Mouse (Mus musculus) brain, embryonic 14.5 days (tissue): ENCODE results near the gene Kalrn. TPM values are rescaled to one million over a fixed set of nuclear protein-coding genes. Genes with fewer than 3 reads are reported as not detected.

Source experiments
- DNase-seq: peaks from one replicate; pipeline ENCODE4 v3.0.0-alpha.2; 2011; ENCODE audit warnings: low read depth
- CTCF ChIP-seq: fragments of 200-500 bp; IDR thresholded peaks from 2 replicates; pipeline ENCODE4 v1.5.1; 2012; ENCODE audit warnings: inconsistent platforms, mild to moderate bottlenecking, moderate library complexity, borderline replicate concordance; ENCODE audit not compliant: insufficient read depth, insufficient read length; ENCODE audit errors: extremely low read depth
- POLR2A ChIP-seq: fragments of 200-500 bp; IDR thresholded peaks from 2 replicates; pipeline ENCODE4 v1.6.1; 2012; ENCODE audit warnings: mild to moderate bottlenecking, inconsistent platforms, borderline replicate concordance; ENCODE audit not compliant: poor library complexity, insufficient read depth, insufficient read length, severe bottlenecking; ENCODE audit errors: extremely low read depth
- polyA plus RNA-seq: library from polyadenylated mRNA; depleted of rRNA; stranded (reverse); fragments of >200 nt; gene quantifications from 2 replicates; pipeline ENCODE4 v1.2.3, GENCODE M21; 2012

The Kalrn gene
- polyA plus RNA-seq, 1 experiment = 52.2 TPM

- DNase-seq = no peak
- TF ChIP-seq CTCF = no peak
- TF ChIP-seq POLR2A = no peak
Measured at GRCm38 (mm10) chr16:34320023-34320800, 253.1 kb downstream of the Kalrn start.

DNA sequence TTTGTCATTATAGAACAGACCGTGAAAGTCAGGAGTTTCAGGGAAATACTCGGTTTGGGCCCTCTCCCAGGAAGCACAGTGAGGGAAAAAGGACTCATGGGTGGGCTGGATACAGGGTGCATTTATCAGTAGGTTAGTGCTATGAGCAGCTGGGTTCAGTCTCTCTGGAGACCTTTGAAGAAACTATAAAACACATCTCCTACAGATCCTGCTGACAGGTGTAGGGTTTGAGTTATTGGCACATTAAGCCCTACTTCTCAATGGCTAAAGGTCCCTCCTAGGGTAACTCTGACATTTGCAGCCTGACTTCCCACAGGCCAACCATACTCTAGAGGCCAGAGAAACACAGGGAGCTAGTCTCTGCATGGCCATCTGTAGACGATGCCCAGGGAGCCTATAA, 256.2 kb downstream of the Kalrn start:
- TF ChIP-seq CTCF = no peak
- no peak for TF ChIP-seq POLR2A
- no peak for DNase-seq

DNA sequence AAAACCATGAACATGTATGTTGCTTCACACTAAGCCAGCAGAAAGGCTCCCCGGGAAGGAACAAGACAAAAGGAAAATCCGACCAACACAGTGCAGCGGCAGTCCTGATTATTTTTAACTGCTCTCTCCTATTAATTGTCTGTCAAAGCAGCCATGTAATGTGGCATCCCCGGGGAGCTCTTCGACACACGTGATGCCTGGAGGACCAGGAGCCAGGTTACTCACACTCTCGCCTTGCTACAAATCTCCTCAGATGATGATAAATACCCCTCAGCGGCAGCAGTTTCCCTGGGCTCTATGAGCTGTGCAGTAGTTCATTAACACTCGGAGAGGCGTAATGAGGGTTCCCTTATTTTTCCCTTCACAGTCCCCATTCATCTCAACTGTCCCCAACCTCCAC, 257.1 kb downstream of the Kalrn start:
- peak; percentile 85 for DNase-seq
- TF ChIP-seq CTCF = no peak
- no peak for TF ChIP-seq POLR2A

GRCm38 (mm10) chr16:34314071-34314470, 259.3 kb downstream of the Kalrn start:
- no peak for TF ChIP-seq POLR2A
- TF ChIP-seq CTCF = no peak
- DNase-seq = no peak

DNA sequence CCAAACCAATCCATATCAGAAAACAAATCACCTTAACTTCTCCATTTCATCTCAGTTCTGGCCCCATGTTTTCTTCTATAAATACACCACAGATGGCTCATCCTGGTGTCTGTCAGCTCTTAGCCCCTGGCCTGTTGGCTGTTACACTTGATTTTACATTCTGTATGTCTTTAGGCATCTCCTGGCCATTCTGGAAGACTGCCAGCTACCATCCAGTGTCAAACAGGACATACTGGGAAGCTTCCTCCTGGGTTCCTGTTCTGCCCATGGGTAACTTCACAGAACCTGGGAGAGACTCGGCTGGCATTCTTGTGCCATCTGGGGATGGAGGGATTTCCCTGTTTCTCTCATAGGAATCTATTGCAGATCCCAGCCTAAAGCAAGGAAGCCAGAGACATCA, 261.8 kb downstream of the Kalrn start:
- no peak for TF ChIP-seq POLR2A
- TF ChIP-seq CTCF = no peak
- DNase-seq = peak; percentile 55

GRCm38 (mm10) chr16:34310363-34310762, 263.0 kb downstream of the Kalrn start:
- no peak for TF ChIP-seq POLR2A
- no peak for TF ChIP-seq CTCF
- no peak for DNase-seq

- TF ChIP-seq CTCF (no peak), POLR2A (no peak)
- DNase-seq = no peak
Measured at GRCm38 (mm10) chr16:34308324-34308723, 265.0 kb downstream of the Kalrn start.

DNA sequence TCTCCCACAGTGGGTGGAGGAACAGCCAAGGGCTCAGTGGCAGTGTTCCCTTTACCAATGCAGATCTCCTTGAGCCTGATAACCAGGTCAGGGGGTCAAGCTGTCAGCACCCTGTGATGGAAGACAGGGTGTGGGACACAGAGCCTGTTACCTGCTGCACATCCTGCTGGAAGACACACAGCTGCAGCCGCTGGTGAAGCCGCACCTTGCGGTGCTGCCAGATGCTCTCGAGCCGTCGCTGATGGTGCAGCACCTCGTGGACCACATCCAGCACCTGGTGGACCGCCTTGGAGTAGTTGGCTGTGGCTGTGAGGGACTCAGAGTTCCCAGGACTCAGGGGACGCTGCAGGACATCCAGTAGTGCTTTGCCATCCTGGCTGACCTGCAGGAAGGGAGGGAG, 265.9 kb downstream of the Kalrn start:
- no peak for DNase-seq
- TF ChIP-seq POLR2A = no peak
- no peak for TF ChIP-seq CTCF

GRCm38 (mm10) chr16:34305586-34305985, 267.7 kb downstream of the Kalrn start:
- DNase-seq = no peak

GRCm38 (mm10) chr16:34303818-34304217, 269.5 kb downstream of the Kalrn start:
- peak; percentile 30 for DNase-seq
- TF ChIP-seq CTCF = peak; percentile 43; the same call in 1 of the 2 replicates

More at GRCm38 (mm10) chr16:34305586-34305985, 267.7 kb downstream of the Kalrn start:
- TF ChIP-seq CTCF = no peak
- TF ChIP-seq POLR2A = no peak

GRCm38 (mm10) chr16:34302503-34302902, 270.8 kb downstream of the Kalrn start:
- DNase-seq = no peak
- TF ChIP-seq CTCF = no peak
- TF ChIP-seq POLR2A = no peak

- no peak for DNase-seq
- no peak for TF ChIP-seq POLR2A
- peak; percentile 22; the same call in 1 of the 2 replicates for TF ChIP-seq CTCF
Measured at GRCm38 (mm10) chr16:34302063-34302462, 271.3 kb downstream of the Kalrn start.

GRCm38 (mm10) chr16:34299226-34299625, 274.1 kb downstream of the Kalrn start:
- no peak for DNase-seq
- TF ChIP-seq POLR2A = no peak
- no peak for TF ChIP-seq CTCF
